Mouse (Mus musculus) adrenal gland, postnatal 36 days (tissue): ENCODE results near the gene Hcn2. TPM values are rescaled to one million over a fixed set of nuclear protein-coding genes. Genes with fewer than 3 reads are reported as not detected.

Experiments used
- DNase-seq, 2 experiments: peaks; one replicate each; pipeline ENCODE4 v3.0.0; 2021; ENCODE audit warnings: mixed read lengths in 1 of 2
- total RNA-seq, 2 experiments: library from RNA; stranded (reverse); gene quantifications; 2 replicates each; pipeline ENCODE4 v1.2.3; 2021

Gene Hcn2
- total RNA-seq, 2 experiments from 2014 or later, result 4.3 to 6.0 TPM

- no peak for DNase-seq
Observed at GRCm38 (mm10) chr10:79707759-79708158, 8.7 kb upstream of the Hcn2 start.

DNA sequence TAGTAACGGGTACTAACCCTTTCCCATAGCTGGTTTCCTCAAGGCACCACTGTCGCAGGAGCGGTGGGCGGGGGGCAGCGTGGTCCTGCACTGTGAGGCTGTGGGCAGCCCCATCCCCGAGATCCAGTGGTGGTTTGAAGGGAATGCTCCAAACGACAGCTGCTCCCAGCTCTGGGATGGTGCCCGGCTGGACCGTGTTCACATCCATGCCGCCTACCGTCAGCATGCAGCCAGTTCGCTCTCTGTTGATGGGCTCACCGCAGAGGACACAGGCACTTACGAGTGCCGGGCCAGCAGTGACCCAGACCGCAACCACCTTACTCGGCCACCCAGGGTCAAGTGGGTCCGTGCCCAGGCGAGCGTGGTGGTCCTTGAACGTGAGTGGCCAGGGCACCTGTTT is 7.8 kb upstream of the Hcn2 start:
- no peak for DNase-seq

- DNase-seq, result no peak
Observed at GRCm38 (mm10) chr10:79709307-79709706, 7.1 kb upstream of the Hcn2 start.

DNA sequence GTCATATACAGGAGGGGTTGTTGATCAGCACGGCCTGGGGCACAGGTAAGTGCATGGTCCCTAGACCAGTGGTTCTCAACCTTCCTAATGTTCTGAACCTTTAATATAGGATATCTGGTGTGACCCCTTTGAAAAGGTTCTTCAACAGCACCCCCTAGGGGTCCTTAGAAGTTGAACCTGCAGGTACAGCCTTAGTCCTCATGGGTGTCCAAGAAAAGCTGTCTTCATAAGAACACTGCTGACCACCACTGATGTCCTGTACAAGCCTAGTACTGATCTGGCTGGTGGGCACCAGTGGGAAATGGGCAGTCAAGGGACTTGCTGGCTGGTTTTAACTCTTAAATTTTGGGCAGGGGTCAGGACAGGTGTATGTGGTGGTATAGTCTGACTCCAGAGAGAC is 4.4 kb upstream of the Hcn2 start:
- DNase-seq, result no peak

GRCm38 (mm10) chr10:79712499-79713126 is 3.8 kb upstream of the Hcn2 start:
- peak; percentile 86 to 89 for DNase-seq

GRCm38 (mm10) chr10:79713163-79713562 is 3.3 kb upstream of the Hcn2 start:
- no peak for DNase-seq

DNA sequence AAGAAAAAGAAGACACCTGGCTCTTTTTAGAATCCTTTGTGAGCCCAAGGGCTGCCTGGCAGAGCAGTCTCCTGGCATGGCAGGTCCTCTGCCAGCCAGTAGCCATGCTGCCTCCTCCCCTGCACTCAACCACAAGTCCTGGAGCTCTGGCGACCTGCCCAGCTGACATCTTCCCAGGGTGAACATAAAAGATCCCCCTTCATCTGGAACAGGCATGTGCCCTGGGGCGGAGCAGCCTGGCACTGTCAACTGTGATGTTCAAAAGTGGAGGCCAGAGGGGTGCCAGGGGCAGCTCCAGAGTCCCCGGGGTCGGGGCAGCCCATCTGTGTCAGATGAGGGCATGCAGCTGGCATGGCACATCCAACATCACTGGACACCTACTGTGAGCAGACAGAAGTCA is 1.4 kb upstream of the Hcn2 start:
- DNase-seq, result no peak

DNA sequence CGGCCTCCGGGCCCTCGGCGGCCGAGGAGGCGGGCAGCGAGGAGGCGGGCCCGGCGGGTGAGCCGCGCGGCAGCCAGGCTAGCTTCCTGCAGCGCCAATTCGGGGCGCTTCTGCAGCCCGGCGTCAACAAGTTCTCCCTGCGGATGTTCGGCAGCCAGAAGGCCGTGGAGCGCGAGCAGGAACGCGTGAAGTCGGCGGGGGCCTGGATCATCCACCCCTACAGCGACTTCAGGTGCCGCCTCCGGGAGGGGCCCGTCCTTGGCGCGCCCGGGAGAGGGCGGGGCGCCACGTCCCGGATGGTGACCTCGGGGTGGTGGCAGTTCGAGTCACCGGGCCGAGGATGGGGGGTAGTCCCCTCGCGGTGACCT is 538 bp downstream of the Hcn2 start:
- peak in 1 of 2 experiments; percentile 56 for DNase-seq

DNA sequence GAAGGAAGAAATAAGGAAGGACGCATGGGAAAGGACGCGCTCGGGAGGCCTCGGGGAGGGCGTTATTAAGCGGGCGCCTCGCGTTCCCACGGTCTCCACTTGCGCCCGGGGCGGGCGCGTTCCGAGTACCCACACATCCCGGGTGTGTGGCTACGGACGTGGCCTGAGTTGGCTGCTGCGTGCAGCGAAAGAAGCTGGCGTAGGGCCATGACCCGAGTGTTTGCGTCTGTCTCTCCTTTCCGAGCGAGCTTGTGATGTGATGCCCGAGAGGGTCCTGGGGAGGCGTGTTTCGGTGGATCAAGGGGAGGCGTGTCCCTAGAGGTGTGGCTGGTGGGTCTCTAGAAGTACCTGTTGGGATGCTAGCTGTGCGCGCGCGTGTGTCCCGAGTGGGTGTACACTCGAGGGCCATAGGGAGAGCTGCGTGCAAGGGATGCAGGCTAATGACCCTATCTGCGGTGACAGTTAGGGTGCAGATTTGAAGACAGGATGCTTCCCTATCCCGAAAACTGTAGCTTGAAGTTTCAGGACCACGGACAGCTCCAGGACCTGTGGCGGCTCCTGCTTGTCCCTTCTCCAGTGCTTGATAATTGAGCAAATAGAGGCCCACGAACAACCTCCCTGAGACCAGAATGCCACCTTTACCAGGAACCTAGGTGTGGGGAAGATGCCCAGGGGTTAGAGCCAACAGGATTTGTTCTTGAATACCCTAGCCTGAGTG is 1.4 kb downstream of the Hcn2 start:
- peak; percentile 85 to 86 for DNase-seq

- DNase-seq, result no peak
Observed at GRCm38 (mm10) chr10:79721089-79721488, 4.7 kb downstream of the Hcn2 start.

- DNase-seq, result peak in 1 of 2 experiments; percentile 40
Observed at GRCm38 (mm10) chr10:79723047-79723446, 6.6 kb downstream of the Hcn2 start.

DNA sequence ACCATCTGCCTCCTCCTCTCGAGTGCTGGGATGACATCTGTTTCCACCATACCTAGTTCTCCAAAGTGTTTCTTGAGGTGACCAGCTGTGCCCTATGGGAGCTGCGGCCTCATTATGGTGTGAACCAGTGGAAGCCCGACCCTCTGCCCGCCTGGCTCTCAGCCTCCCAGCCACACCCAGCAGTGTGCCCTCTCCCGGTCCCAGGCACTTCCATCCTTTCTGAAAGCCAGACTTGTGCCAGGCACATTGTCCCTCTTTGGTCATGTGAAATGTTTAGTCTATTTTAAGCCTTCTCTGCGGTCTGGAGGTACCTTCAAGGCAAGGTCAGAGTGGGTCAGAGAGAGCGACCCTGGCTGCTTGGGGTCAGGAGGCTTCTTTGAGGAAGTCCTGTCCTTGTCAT is 7.3 kb downstream of the Hcn2 start:
- no peak for DNase-seq

GRCm38 (mm10) chr10:79726090-79726489 is 9.7 kb downstream of the Hcn2 start:
- DNase-seq, result peak; percentile 66 to 82

GRCm38 (mm10) chr10:79728323-79729249 is 12.2 kb downstream of the Hcn2 start:
- DNase-seq, result no peak

DNA sequence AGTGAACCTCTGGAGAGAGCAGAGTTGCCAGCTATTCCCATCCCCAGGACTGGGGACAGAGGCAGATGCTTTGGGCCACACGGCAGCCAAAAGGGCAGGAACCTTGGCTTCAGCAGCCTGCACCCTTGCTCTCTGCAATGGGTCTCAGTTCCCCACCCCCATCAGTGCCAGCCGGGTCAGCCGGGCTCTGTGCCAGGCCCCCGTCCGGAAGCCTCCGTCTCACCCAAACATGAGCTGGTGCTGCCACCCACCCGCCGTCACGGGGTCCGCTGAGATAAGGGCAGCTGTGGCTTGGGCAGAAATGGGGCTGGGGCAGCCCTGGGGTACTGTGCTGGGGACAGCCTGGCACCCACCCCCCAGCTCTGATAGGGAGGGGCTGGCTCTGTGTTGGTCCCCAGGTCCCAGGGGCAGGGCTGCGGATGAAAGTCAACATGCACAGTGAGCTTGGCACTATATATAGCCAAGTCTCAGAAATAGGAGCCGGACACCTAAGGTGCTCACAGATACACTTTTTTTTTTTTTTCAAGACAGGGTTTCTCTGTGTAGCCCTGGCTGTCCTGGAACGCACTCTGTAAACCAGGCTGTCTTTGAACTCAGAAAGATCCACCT is 13.0 kb downstream of the Hcn2 start:
- no peak for DNase-seq

GRCm38 (mm10) chr10:79732500-79732899 is 16.1 kb downstream of the Hcn2 start:
- DNase-seq, result peak; percentile 49 to 62

DNA sequence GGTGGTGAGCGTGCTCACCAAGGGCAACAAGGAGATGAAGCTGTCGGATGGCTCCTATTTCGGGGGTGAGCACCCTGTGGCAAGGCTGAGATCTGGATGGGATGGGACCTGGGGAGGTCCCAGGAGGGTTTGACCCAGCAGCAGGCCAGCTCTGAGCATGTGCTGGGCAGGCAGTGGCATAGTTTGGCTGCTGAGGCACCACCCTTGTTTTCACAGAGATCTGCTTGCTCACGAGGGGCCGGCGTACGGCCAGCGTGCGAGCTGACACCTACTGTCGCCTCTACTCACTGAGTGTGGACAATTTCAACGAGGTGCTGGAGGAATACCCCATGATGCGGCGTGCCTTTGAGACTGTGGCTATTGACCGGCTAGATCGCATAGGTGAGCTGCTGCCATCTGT is 17.4 kb downstream of the Hcn2 start:
- no peak for DNase-seq

DNA sequence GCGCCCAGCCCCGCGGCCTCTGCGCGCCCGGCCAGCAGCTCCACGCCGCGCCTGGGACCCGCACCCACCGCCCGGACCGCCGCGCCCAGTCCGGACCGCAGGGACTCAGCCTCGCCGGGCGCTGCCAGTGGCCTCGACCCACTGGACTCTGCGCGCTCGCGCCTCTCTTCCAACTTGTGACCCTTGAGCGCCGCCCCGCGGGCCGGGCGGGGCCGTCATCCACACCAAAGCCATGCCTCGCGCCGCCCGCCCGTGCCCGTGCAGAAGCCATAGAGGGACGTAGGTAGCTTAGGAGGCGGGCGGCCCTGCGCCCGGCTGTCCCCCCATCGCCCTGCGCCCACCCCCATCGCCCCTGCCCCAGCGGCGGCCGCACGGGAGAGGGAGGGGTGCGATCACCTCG is 18.9 kb downstream of the Hcn2 start:
- DNase-seq, result peak; percentile 32 to 43

DNA sequence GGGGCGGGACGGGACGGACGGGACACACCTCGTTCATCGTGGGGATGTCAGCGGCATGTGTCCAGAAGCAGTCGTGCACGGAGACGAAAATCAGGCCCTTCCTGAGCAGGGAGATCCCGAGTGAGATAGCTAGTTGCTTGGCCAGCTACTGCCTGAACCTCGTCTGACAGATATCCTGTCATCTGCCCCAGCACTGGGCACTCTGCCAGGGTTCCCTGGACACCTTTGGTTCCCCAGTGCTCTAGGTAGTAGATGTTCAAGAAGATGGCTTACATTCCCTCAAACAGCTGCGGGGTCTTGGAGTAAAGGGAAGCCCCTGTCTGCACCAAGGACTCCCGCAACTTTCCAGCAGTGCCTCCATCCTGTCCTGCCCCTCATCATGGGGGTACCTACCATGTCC is 20.3 kb downstream of the Hcn2 start:
- DNase-seq, result peak; percentile 42 to 56

DNA sequence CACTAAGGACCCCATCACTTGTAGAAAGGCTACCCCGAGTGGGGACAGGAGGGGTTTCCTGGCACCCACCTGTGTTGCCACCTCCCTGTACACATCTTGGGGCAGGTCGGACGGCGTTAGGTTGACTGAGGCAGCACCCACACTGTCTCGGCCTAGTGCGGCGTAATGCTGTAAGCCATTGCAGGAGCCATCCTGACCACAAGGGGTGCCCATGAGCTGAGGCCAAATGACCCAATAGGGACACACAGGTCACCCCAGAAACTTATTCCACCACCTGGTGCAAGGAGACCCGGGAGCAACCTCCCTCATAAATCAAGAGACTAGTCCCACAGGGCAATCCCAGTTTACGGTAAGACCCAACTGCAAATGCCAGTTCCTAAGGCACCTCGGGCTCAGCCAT is 21.8 kb downstream of the Hcn2 start:
- peak in 1 of 2 experiments; percentile 43 for DNase-seq

DNA sequence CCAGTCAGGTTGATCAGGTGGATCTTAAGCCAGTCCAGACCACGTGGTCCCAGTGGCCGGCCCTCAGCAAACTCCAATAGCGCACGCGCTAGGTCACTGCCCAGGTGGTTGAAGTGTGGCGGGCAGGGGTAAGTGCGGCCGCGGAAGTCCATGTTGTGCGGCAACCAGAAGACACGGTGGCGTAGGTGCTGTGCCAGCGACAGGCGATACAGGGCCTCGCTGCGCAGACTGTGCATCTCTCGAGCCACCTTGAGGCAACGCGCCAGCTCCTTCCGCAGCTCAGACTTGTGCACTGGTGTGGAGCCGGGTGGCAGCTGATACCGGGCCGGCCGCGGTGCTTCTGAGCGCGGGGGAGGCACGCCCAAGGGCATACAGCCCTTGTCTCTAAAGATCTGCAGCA is 22.8 kb downstream of the Hcn2 start:
- no peak for DNase-seq

GRCm38 (mm10) chr10:79740863-79741262 is 24.4 kb downstream of the Hcn2 start:
- no peak for DNase-seq

- no peak for DNase-seq
Observed at GRCm38 (mm10) chr10:79743161-79743560, 26.7 kb downstream of the Hcn2 start.
